Mouse (Mus musculus): ENCODE data around the gene Cenps.
"Not testable (repeated sequence)": the region's sequence is repeated elsewhere in the genome, so short reads cannot be mapped to it uniquely, and the experiment has no call there.

Cenps gene

DNA sequence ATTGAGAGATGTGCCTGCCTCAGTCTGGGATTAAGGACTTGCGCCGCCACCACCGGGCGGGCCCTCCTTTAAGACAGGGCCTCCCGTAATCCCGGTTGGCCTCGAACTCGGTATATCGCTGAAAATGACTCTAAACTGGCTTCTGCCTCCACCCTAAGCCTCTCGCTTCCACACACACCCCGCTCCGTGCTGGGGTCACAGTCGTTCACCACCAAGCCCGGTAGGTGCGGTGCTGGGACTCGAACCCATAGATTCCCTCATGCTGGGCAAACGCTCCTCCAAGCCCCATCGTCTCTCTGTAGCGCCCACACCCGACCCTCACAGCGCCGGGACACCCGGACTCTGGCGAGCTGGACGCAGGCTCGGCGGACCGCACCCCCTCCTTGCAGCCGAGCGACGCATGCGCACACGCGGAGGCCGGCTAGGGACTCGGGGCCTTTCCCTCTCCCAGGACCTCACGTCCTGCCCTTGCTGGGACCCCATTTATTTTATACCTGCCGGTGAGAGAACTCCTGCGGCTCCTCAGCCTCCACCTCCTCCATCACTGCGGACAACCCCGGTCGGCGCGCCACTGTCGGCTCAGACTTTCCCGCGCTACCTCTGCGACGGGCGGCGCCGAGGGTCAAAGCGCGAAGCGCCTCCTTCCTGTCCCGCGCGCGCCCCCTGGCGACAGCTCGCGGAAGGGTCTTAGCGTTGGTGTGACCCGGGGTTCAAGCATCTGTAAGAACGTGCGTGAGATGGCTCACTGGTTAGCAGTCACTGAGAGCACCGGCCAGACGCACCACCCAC, at the start of gene Cenps:
Gene Cenps (minus strand): TSS at position 648 of the 789 bp plus-strand sequence.
- DNase-seq (ENCODE audit: low spot score) = peak; percentile 98

- no peak for DNase-seq (ENCODE audit: low spot score)
Measured at GRCm38 (mm10) chr4:149182755-149183154, 45.3 kb upstream of the Cenps start.

DNA sequence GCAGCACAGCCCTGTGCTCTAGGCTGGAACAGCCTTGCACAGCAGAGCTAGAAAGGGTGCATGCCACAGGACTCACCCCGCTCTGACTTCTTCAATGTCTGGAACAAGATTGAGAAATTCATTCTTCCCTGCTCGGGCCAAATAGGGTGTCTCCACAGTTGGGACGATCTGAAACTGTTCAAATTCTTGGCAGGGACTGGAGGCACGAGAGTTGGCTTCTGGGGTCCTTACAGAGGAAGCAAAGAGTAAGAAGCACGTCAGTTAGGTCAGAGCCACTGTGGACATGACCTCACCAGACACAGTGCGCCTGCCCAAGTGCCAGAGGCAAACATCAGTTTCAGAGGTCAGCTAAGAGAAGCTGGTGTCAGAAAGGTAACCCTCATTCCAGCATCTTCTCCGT, 44.8 kb upstream of the Cenps start:
- DNase-seq (ENCODE audit: low spot score) = no peak

DNA sequence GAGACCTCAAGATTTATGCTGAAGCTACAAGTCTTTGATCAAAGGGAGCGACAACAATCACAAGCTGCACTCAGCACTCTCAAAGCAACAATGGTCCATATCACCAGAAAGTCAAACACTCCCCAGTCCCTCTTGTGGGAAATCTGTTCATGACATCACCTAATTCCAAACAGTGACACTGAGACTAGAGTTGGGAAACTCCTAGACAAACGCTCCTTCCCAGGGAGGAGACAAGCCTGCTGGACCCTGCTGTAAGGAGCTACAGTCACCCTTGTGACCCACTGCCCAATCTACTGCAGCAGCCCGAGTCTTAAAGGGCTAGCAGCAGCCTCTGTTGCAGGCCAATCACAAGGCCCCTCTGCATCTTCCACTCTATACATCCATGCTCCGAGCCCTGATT, 42.1 kb upstream of the Cenps start:
- DNase-seq (ENCODE audit: low spot score) = no peak

DNA sequence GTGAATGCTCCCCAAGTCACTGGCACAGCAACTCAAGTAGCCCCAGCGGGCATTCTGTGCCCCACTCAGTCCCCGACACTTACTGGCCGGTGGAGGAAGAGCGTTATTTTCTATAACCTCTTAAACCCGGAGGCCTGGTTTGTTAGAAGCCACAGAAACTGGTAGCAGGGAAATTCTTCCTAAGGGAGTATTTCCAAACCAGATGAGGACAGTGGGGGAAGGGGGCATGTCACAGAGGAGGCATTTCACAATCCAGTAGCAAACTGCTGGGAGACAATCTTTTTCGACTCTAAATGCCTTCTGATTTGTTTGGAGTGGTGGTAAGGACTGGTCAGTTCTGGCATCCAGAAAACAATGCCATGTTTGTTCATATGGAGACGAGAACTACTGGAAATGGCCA, 41.7 kb upstream of the Cenps start:
- no peak for DNase-seq (ENCODE audit: low spot score)

DNA sequence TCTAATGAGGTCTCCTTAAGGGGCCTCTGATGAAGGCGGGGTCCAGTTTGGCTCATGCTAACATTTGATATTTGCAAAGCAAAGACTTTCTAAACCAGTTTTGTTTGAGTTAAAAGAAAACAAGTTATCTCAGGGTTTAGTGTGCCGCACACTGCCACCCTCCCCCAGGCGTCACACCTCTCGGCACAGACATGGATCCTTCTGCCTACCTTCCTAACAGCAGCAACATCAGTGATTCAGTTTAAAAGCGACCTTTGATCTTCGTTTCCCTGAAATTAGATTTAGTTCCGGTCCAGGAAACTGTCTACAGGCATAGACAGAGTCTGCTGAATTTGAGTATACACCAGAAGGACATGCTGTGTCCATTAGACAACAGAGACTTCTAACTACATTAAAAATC, 40.9 kb upstream of the Cenps start:
- no peak for DNase-seq (ENCODE audit: low spot score)

DNA sequence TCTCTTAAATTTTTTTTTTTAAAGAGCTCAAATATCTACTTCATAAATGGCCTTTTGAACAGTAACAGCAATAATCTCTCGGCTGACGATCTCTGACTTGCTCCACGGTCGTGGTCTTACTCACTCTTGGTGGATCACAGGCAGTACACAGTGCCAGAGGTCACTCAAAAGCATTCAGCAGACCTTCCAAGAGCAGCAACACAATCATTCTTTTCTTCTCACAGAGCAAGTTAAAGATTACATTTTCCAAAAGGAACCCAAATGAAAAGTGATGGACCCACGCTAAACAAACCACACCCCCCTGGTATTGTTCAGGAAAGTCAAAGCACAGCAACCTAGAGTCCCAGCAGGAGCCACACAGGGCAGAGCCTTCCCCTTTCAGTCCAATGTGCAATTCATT, 39.6 kb upstream of the Cenps start:
- no peak for DNase-seq (ENCODE audit: low spot score)

- DNase-seq (ENCODE audit: low spot score) = no peak
Measured at GRCm38 (mm10) chr4:149176645-149177044, 39.2 kb upstream of the Cenps start.

DNA sequence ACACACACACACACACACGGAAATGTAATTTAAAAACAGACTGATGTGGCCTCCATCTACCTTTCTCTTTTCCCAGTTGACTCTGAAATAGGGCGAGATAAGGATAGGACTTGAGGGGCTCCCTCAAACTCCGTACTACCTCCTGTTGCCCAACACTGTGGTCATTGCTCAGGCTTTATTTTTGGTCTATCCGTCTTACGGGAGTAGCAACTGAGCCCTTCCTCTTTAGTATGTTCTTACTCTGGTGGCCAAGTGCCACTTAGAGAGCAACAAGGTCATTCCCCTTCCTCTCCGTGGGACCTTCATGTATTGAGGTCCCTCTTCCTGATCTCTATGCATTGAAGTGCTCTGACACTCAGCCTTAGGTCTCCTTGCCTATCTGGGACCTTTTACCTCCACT, 36.2 kb upstream of the Cenps start:
- no peak for DNase-seq (ENCODE audit: low spot score)

DNA sequence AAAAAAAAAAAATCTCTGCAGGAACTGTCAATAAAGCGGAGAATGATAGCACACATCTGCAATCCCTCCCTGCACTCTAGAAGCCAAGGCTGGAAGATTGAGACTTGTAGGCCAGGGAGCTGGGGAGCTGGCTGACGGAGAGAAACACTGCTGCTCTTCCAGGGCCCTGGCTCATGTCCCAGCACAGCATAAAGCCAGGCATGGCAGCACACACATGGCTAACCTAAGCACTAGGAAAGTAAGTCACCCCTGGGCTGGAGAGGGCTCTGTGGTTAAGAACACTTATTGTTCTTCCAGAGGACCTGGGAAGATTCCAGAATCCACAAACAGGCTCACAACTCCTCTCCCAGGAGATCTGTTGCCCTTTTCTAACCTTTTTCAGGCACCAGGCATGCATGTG, 35.2 kb upstream of the Cenps start:
- DNase-seq (ENCODE audit: low spot score) = peak; percentile 58

DNA sequence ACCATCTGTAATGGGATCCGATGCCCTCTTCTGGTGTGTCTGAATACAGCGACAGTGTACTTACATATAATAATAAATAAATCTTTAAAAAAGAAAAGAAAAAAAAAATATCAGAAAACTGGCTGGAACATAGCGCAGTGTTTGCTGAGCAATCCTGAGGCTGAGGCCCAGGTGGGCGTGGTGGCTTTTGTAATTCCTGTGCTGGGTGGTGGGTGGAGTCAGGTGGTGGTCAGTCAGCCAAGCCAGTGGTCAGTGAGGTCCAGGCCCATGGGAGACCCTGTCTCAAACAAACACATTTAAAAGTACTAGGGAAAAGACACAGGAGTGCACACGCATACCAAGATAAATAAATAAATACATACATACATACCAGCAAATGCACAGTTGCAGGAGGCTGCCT, 34.7 kb upstream of the Cenps start:
- peak; percentile 78 for DNase-seq (ENCODE audit: low spot score)

- no peak for DNase-seq (ENCODE audit: low spot score)
Measured at GRCm38 (mm10) chr4:149171581-149171981, 34.2 kb upstream of the Cenps start.

- DNase-seq (ENCODE audit: low spot score) = no peak
Measured at GRCm38 (mm10) chr4:149170394-149170931, 33.0 kb upstream of the Cenps start.

GRCm38 (mm10) chr4:149169926-149170325, 32.5 kb upstream of the Cenps start:
- DNase-seq (ENCODE audit: low spot score) = not testable (repeated sequence)

DNA sequence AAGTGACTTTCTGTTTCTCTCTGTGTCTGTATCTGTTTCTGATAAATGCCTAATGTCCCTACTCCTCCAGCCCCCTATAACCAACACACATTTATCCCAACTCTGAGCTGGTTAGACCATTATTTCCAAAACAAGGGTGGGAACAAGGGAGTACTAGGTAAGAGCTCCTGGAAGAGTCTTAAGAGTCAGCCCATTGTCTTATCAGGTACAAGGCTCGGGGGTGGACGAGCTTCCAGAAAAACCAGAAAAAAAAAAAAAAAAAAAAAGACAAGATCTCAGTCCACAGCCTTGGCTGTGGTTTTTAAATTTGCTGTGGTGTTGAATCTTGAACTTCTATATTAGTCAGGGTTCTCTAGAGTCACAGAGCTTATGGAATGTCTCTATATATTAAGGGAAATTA, 30.6 kb upstream of the Cenps start:
- DNase-seq (ENCODE audit: low spot score) = no peak

DNA sequence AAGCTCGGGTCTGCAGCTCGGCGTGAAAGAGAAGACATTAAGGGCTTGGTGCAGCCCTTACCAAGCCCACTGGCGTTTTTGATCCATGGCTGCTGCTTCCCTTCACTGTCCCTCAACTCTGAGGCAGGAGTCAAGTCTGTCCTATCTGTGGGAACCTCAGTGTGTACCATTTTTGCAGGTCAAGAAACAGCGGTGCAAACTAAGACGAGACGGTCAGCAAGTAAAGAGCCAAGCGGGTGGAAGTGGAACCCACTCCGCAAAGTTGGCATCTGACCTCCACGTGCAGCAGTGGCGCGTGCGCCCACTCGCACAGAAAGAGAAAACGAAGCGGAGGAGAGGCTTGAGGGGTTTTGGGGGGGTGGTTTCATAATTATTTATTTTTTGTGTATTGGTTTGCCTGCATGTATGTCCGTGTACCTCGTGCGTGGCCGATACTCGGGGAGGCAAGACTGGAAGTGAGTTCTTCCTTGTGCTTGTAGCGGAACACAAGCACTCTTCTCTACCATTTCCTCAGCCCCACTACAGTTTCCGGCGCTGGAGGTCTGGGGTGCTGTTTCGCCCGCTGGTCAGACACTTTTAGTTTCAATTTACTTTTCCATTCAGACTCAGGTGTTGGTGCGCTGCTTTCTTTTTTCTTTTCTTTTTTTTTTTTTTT, 29.7 kb upstream of the Cenps start:
- peak; percentile 58 for DNase-seq (ENCODE audit: low spot score)

- DNase-seq (ENCODE audit: low spot score) = peak; percentile 98
Measured at GRCm38 (mm10) chr4:149166215-149166946, 29.0 kb upstream of the Cenps start, which contains the start of gene Pgd. Pgd (minus strand) TSS chr4:149166771.

DNA sequence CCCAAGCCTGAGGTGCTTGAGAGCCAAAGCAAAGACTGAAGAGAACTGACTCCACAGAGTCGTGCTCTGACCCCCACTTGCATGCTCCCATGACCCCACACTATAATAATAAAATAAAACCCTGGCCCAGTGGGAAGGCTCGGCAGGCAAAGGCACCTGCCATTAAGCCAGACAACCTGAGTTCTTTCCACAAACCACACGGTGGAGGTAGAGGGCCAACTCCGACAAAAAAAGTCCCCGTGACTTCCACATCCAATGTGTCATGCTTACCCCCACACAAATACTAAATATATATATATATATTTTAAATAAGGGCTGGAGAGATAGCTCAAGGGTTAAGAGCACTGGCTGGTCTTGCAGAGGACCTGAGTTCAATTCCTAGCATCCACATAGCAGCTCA, 26.7 kb upstream of the Cenps start:
- DNase-seq (ENCODE audit: low spot score) = no peak

- DNase-seq (ENCODE audit: low spot score) = no peak
Measured at GRCm38 (mm10) chr4:149163196-149163595, 25.8 kb upstream of the Cenps start.

GRCm38 (mm10) chr4:149161166-149161565, 23.7 kb upstream of the Cenps start:
- DNase-seq (ENCODE audit: low spot score) = no peak

- no peak for DNase-seq (ENCODE audit: low spot score)
Measured at GRCm38 (mm10) chr4:149159891-149160290, 22.5 kb upstream of the Cenps start.

DNA sequence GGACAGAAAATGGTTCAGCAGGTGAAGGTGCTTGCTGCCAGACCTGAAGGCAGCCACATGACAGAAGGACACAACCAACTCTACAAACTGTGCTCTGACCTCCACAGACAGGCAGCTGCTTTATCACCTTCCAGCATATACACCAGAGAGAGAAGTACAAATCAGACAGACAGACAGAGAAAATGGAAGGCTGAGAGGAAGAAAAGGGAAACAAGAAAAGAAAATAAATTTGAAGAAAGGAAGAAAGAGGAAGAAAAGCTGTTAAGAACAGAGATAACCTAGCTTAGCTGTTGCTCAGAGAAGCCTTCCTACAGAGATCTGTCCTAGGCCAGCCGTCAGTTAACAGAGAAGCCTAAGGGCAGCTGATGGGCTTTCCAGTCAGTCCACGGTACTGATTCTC, 21.8 kb upstream of the Cenps start:
- no peak for DNase-seq (ENCODE audit: low spot score)

Measured in testis, postnatal 10 days (tissue).